Mouse (Mus musculus): ENCODE measurements around the gene Olfr111. TPM values are rescaled to one million over a fixed set of nuclear protein-coding genes. Genes with fewer than 3 reads are reported as not detected.

Olfr111 gene
- not detected in 2 replicates for polyA plus RNA-seq (2015; fragmentation: Nextera tagmentation; extraction: Ambion mirVana)

DNA sequence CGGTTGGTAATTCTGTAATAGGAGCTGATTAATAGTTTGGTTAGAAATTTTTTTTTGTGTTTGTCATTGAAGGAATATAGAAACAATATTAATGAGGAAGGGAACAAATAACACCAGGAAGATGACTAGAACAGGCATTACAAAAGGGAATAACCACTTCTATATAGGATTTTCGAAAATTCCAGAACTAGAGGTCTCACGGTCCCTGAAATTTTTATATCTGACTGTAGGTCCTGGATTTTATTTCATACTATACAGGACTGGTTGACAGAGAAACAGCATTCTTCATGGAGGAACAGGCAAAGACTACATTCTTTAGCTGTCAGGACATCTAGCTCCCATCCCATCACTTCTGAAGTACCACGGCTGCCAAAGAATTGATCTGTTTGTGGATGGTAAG lies at the start of gene Olfr111:
TSS of gene Olfr111 (plus strand) at position 301 of the 400 bp plus-strand sequence.

DNA sequence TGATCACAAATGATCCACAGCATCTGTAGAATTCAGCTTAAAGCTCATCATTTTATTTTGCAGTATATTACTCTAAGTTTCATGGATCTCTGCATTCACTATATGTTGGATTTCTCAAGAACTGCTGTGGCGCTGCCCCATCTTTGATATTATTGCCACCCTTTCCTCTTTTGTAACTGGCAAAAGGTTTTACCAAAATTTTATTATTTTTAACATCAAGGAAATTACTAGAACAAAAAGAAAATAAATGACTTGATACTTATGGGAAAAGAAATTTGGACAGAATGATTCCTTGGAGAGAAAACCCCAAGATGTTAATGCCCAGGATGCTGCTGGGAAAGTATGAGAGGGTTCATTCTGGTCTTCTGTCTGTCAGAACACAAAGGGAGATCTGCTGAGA lies 49.2 kb upstream of the Olfr111 start, which contains the start of gene Olfr109:
TSS of gene Olfr109 (plus strand) at position 301 of the 400 bp plus-strand sequence.

DNA sequence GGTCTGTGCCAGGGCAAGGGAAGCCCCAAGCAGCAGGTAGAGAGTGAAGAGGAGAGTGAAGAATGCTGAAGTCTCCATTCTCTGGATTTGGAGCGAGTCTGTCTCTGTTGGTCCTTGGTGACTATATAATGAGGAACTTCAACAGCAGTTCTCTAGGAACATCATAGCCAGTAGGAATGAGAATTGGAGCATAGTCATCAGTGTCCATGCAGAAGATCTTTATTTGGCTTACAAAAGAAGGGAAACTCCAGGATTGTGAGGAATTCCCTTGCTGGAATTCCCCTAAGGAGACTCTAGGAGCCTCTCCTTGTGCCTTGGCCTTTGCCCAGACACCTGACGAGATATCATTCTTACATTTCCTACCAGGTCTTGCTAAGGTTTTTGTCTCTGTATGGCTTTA lies 24.4 kb upstream of the Olfr111 start, which contains the start of gene H2-M2:
TSS of gene H2-M2 (minus strand) at position 101 of the 400 bp plus-strand sequence.

DNA sequence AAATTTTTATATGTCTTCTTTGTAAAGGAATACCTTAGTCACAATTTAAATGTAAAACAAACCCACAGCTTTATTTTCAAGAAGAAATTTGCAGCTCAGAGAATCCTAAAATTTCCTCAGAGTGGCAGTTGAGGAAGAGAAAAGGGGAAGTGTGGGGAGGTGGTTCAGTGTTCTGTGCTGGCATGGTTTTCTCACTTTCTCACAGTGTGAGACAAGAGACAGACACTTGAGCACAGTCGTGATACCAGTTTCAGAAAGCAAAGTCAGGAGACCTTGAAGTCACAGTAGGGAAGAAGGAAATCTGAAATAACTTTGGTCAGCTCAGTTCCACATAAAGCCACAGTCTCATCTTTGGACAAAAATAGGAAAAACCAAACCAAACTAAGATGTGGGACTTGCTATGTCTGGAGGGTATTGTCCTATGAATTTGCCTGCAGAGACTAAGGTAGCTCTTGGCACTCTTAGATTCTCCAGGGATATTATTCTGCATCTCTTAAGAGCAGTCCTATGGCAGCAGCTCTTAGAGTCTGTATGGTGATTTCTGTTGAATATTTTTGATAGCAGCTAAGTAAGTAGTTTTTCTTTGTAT lies 15.8 kb upstream of the Olfr111 start, which contains the start of gene Olfr110:
TSS of gene Olfr110 (plus strand) at position 539 of the 589 bp plus-strand sequence.

DNA sequence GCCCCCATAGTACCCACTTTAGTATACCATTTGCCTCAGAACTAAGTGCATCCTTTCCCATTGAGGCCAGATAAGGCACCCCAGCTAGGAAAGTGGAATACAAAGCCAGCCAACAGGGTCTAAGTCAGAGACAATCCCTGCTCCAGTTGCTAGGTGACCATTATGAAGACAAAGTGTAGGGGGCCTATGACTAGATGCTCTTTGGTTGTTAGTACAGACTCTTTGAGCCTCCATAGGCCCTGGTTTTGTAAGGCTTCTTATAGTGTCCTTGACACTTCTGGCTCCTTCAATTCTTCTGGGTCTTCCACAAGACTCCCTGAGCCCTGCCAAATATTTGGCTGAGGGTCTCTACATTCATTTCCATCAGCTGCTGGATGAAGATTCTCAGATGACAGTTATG lies 61.5 kb downstream of the Olfr111 start, which contains the start of gene Olfr112:
TSS of gene Olfr112 (minus strand) at position 101 of the 400 bp plus-strand sequence.

DNA sequence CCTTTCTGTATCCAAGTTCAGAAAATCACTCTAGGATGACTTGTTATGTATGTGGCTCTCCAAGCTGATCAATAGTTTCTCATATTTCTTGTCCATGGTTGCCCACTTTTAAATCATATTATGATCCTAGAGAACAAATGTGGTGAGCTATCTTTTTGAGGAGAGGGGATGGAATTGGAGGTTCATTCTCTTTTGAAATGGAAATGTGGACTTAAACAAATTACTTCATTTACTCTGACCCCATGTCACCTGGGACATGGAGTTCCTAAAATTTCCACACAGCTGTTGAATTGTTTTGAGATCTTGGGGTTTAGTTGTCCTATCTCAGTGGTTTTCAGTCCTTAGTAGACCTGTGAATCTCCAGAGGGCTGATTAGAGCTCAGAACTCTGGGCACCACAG lies 69.7 kb downstream of the Olfr111 start, which contains the start of gene Olfr113:
TSS of gene Olfr113 (minus strand) at position 101 of the 400 bp plus-strand sequence.

Other genes with a start within 250 kb of the Olfr111 start
- not detected in 2 replicates for gene Olfr98, start 244.3 kb upstream of the Olfr111 start, polyA plus RNA-seq (2015; fragmentation: Nextera tagmentation; extraction: Ambion mirVana)
- 9.3 and 9.7 TPM in 2 replicates for gene H2-M3, start 237.8 kb upstream of the Olfr111 start, polyA plus RNA-seq (2015; fragmentation: Nextera tagmentation; extraction: Ambion mirVana)
- not detected in 2 replicates for gene Olfr99, start 224.6 kb upstream of the Olfr111 start, polyA plus RNA-seq (2015; fragmentation: Nextera tagmentation; extraction: Ambion mirVana)
- gene Olfr101, start 203.7 kb upstream of the Olfr111 start, polyA plus RNA-seq (2015; fragmentation: Nextera tagmentation; extraction: Ambion mirVana): not detected in 2 replicates
- gene Olfr102, start 191.0 kb upstream of the Olfr111 start, polyA plus RNA-seq (2015; fragmentation: Nextera tagmentation; extraction: Ambion mirVana): not detected in 2 replicates
- gene Olfr103, start 168.3 kb upstream of the Olfr111 start, polyA plus RNA-seq (2015; fragmentation: Nextera tagmentation; extraction: Ambion mirVana): not detected in 2 replicates
- not detected in 2 replicates for gene Olfr104-ps, start 148.4 kb upstream of the Olfr111 start, polyA plus RNA-seq (2015; fragmentation: Nextera tagmentation; extraction: Ambion mirVana)
- gene Olfr105-ps, start 129.0 kb upstream of the Olfr111 start, polyA plus RNA-seq (2015; fragmentation: Nextera tagmentation; extraction: Ambion mirVana): not detected in 2 replicates
- not detected in 2 replicates for gene Olfr106-ps, start 117.6 kb upstream of the Olfr111 start, polyA plus RNA-seq (2015; fragmentation: Nextera tagmentation; extraction: Ambion mirVana)
- not detected in 2 replicates for gene Olfr107, start 108.8 kb upstream of the Olfr111 start, polyA plus RNA-seq (2015; fragmentation: Nextera tagmentation; extraction: Ambion mirVana)
- gene Olfr108, start 62.5 kb upstream of the Olfr111 start, polyA plus RNA-seq (2015; fragmentation: Nextera tagmentation; extraction: Ambion mirVana): not detected in 2 replicates
- not detected in 2 replicates for gene Olfr109, start 49.1 kb upstream of the Olfr111 start, polyA plus RNA-seq (2015; fragmentation: Nextera tagmentation; extraction: Ambion mirVana)
- 0.10 TPM in 1 of 2 replicates, not detected in the other for gene H2-M2, start 24.5 kb upstream of the Olfr111 start, polyA plus RNA-seq (2015; fragmentation: Nextera tagmentation; extraction: Ambion mirVana)
- 0.11 TPM in 1 of 2 replicates, not detected in the other for gene Olfr110, start 15.6 kb upstream of the Olfr111 start, polyA plus RNA-seq (2015; fragmentation: Nextera tagmentation; extraction: Ambion mirVana)
- not detected in 2 replicates for gene Olfr112, start 61.4 kb downstream of the Olfr111 start, polyA plus RNA-seq (2015; fragmentation: Nextera tagmentation; extraction: Ambion mirVana)
- gene Olfr113, start 69.6 kb downstream of the Olfr111 start, polyA plus RNA-seq (2015; fragmentation: Nextera tagmentation; extraction: Ambion mirVana): not detected in 2 replicates
- gene Olfr114, start 84.7 kb downstream of the Olfr111 start, polyA plus RNA-seq (2015; fragmentation: Nextera tagmentation; extraction: Ambion mirVana): not detected in 2 replicates
- gene Olfr115, start 119.1 kb downstream of the Olfr111 start, polyA plus RNA-seq (2015; fragmentation: Nextera tagmentation; extraction: Ambion mirVana): not detected in 2 replicates
- not detected in 2 replicates for gene Olfr116, start 119.2 kb downstream of the Olfr111 start, polyA plus RNA-seq (2015; fragmentation: Nextera tagmentation; extraction: Ambion mirVana)
- not detected in 2 replicates for gene Olfr117, start 155.8 kb downstream of the Olfr111 start, polyA plus RNA-seq (2015; fragmentation: Nextera tagmentation; extraction: Ambion mirVana)
- gene Olfr118, start 159.0 kb downstream of the Olfr111 start, polyA plus RNA-seq (2015; fragmentation: Nextera tagmentation; extraction: Ambion mirVana): not detected in 2 replicates
- not detected in 2 replicates for gene Olfr119, start 188.5 kb downstream of the Olfr111 start, polyA plus RNA-seq (2015; fragmentation: Nextera tagmentation; extraction: Ambion mirVana)
- not detected in 2 replicates for gene Olfr120, start 213.8 kb downstream of the Olfr111 start, polyA plus RNA-seq (2015; fragmentation: Nextera tagmentation; extraction: Ambion mirVana)
- gene Olfr121, start 240.8 kb downstream of the Olfr111 start, polyA plus RNA-seq (2015; fragmentation: Nextera tagmentation; extraction: Ambion mirVana): not detected in 2 replicates